Mouse (Mus musculus) T-helper 2 cell (primary cell): ENCODE measurements at regions not wholly inside any gene's neighbourhood (a gene's known extent, or its start where the extent isn't known, plus 50 kb on each side); places are given as distances from the start of the nearest gene placed in this dataset.

Source experiments
- in situ Hi-C: fragments of 300-600 bp; cut with MboI, MseI; formaldehyde crosslinking; loops from one replicate; pipeline ENCODE4 v1.15.1; 2025; ENCODE audit warnings: high pct_unique_total_duplicates

GRCm38 (mm10) chr2:169243981-169244380 lies 288.6 kb upstream of the Zfp64 start:
- in situ Hi-C loops, result no loop called here

- in situ Hi-C loops, result no loop called here
These were observed 282.5 kb upstream of the Zfp64 start for GRCm38 (mm10) chr2:169237856-169238255.

- in situ Hi-C loops, result no loop called here
These were observed 281.9 kb upstream of the Zfp64 start for GRCm38 (mm10) chr2:169237321-169237720.

GRCm38 (mm10) chr2:169234368-169235070 lies 279.1 kb upstream of the Zfp64 start:
- in situ Hi-C loops, result no loop called here

GRCm38 (mm10) chr2:169233151-169234123 lies 278.1 kb upstream of the Zfp64 start:
- in situ Hi-C loops, result no loop called here

GRCm38 (mm10) chr2:169222264-169222663 lies 266.9 kb upstream of the Zfp64 start:
- in situ Hi-C loops, result no loop called here

GRCm38 (mm10) chr2:169221141-169221540 lies 265.8 kb upstream of the Zfp64 start:
- in situ Hi-C loops, result no loop called here

- in situ Hi-C loops, result no loop called here
These were observed 260.2 kb upstream of the Zfp64 start for GRCm38 (mm10) chr2:169215546-169216043.

GRCm38 (mm10) chr2:169214396-169214795 lies 259.0 kb upstream of the Zfp64 start:
- in situ Hi-C loops, result no loop called here

- in situ Hi-C loops, result no loop called here
These were observed 257.9 kb upstream of the Zfp64 start for GRCm38 (mm10) chr2:169213314-169213713.

- in situ Hi-C loops, result no loop called here
These were observed 257.4 kb upstream of the Zfp64 start for GRCm38 (mm10) chr2:169212676-169213257.

GRCm38 (mm10) chr2:169204254-169204752 lies 248.9 kb upstream of the Zfp64 start:
- in situ Hi-C loops, result no loop called here

- in situ Hi-C loops, result no loop called here
These were observed 236.6 kb upstream of the Zfp64 start for GRCm38 (mm10) chr2:169191974-169192373.

- in situ Hi-C loops, result no loop called here
These were observed 236.1 kb upstream of the Zfp64 start for GRCm38 (mm10) chr2:169191465-169191864.

- in situ Hi-C loops, result no loop called here
These were observed 222.2 kb upstream of the Zfp64 start for GRCm38 (mm10) chr2:169177565-169177964.

GRCm38 (mm10) chr2:169168795-169169194 lies 213.4 kb upstream of the Zfp64 start:
- in situ Hi-C loops, result no loop called here

- in situ Hi-C loops, result no loop called here
These were observed 213.0 kb upstream of the Zfp64 start for GRCm38 (mm10) chr2:169168376-169168775.

- in situ Hi-C loops, result no loop called here
These were observed 206.3 kb upstream of the Zfp64 start for GRCm38 (mm10) chr2:169161651-169162050.

- in situ Hi-C loops, result no loop called here
These were observed 203.4 kb upstream of the Zfp64 start for GRCm38 (mm10) chr2:169158760-169159159.

GRCm38 (mm10) chr2:169158005-169158673 lies 202.8 kb upstream of the Zfp64 start:
- in situ Hi-C loops, result no loop called here

GRCm38 (mm10) chr2:169156908-169157307 lies 201.5 kb upstream of the Zfp64 start:
- in situ Hi-C loops, result no loop called here
